Mouse (Mus musculus) ovary, adult 18-20 months (tissue): ENCODE data around the gene Rab3c.

ENCODE experiments used
- DNase-seq: peaks from one replicate; pipeline ENCODE4 v3.0.0; 2022; ENCODE audit warnings: low spot score, mixed read lengths

Gene Rab3c

DNA sequence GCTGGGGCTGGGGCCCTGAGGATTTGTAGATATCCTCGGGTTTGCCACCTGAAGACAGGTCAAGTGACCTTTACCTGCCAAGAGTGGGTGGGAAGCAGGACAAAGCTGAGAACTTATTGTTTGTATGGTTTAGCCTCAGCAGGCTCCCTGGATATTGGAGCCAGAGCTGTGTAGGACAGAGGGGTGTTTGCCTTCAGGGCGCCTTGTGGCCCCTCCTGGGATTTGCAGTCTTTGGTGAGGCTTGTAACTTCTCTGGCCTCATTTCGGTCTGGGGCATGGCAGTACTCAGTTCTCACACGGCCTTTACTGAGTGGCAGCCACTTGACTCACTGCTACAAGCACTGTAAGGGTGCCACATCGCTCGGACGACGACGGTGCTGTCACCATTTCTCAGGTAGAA, 261.0 kb downstream of the Rab3c start:
- no peak for DNase-seq

DNA sequence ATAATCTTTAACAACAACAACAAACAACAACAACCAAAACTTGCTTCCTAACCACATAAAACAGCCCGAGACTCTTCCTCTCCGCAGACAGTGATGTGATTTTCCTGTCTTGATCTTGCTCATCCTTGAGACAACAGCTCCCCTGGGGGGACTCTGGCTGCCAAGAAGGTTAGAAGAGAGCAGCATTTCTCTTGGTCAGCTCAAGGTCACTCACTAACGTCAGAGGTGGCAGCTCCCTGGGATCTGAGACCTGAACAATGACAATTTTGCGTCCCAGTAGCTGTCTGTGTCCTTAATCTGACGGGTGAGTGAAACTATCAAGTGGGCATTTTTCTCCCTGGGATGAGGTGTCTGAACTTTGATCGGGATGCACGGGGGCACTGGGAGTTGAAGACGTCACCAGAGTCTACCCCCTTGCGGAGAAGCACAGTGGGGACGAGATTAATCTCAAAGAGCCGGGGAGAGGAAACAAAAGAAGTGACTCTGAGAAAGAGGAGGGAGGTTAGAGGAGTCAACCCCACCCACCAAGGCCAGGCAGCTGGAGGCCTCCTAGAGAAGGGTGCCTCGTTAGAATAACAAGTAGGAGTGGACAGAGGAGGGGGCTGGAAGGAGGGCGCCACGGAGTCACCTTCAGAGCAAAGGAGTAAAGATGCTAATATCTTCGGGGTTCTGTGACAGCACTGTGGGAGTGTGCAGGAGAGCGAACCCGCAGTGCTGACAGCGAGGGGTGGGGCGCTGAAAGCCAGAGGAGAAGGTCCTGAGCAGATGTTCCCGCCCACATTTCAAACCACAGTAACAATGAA, 261.7 kb downstream of the Rab3c start:
- DNase-seq, result no peak

DNA sequence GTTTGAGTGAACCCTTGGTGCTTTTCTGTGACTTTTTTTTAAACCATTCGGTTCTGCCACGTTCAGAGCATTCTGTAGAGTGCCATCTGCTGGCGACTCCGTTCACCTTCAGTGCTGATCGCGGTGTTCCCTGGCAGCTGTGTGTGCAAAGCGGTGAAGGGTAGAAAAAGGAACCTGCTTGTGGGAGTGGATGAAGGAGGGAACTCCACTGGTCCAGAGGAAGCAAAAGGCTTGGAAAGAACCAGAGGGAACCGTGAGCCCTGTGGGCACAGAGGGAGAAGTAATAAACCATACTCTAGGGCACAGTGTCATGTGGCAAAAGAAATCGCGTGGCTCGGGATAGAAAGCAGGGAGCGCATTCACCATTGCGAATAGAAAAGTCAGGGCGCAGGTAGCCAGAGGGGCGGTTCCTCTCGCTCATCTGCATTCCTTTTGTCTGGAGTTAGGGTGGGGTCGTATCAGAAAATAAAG, 262.3 kb downstream of the Rab3c start:
- DNase-seq, result peak; percentile 58

DNA sequence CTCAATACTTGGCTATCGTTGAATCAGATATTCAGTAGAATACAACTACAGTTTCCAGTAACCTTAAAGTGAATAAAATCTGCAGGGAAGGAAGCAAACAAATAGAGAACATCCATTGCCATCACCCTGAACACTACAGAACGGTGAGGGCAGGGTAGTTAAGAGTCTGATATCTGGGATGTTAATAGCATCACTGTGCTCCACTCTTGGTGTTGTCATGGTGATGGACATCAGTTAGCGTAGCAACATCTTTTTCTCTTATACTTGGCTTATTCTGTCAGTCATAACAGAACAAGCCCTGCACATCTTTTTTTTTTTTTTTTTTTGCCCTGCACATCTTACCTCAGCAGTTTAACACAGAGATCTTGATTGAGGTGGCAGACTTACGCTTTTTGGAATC, 268.8 kb downstream of the Rab3c start:
- no peak for DNase-seq

DNA sequence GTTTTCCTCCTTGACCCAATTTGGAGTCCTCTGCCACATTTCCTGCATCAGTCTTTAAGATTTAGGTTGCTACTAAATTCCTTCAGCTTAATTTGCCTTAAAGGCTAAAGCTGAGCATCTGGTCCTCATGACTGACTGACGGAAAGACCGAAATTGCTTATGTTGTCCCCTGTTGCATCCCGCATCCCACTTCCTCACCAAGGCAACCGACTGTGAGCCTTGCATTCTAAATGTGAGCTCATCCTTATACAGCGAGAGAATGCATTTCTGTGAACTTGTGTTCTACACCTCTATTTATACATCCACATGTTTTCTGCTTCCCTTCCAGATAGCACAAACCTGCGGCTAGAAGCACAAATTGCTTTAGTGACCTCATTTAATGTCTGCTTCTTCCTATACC, 269.9 kb downstream of the Rab3c start:
- DNase-seq, result no peak

DNA sequence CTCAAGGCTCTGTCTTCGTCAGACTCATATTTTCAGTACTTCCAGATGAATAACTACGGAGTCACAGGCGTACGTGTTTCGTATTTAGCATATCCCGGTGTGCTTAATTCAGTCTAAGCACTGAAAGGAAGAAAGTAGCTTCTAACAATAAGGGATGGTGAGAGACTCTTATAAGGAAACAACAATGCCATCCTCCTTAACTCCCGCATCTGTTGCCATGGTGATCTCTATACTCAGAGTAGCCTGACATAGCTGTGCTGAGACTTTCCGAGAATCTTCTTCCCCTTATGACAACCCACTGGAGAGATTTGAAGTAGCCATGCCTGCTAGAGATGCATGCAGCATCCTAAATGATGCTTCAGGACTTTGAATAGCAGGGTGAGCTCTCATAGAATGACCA, 272.3 kb downstream of the Rab3c start:
- no peak for DNase-seq

DNA sequence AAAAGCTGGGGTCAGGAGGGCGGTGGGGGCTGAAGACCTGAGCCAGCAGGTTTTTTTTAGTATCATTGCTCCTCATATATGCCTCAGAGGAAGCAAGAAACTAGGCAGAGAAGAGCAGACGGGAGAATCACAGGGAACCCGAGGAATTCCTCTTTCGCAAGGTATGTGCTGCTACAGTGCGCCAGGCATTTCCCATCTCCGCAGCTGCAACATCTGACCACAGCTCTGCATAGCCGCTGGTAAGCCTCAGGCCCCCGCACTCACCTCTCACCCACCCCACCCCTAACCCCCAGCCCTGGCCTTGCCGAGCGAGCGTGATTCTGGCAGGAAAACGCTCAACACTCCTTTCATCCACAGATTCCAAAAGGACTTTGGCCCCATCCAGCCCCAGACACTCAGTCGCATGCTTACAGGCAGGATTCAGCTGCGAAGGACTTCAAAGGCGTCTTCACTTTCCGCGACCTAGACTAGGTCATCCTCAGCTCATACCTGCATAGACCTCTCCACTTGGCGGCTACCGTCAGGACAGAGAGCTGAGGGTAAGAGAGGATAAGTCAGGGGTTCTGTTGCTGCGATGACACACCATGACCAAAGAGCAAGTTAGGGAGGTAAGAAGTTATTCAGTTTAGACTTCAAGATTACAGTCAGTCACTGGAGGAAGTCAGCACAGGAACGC, 274.6 kb downstream of the Rab3c start:
- no peak for DNase-seq
